Mouse (Mus musculus): ENCODE measurements at regions not wholly inside any gene's neighbourhood (a gene's known extent, or its start where the extent isn't known, plus 50 kb on each side); places are given as distances from the start of the nearest gene placed in this dataset.

DNA sequence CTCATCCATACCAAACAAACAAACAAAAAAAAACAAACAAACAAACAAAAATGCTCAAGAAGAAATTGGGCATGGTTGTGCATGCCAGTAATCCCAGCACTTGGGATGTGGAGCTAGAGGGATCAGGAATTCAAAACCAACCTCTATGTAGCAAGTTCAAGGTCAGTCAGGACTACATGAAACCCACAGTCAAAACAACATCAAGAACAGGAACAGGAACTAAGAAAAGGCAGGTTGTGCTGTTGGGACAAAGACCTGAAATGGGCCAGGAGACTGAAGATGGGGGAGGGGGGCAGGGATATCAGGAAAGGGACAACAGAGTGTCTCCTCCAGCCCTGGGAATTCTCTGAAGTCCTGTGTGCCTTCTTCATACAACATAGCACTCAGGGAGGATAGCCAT is 87.8 kb upstream of the Rbpj start:
- ATAC-seq, result no peak
- Histone ChIP-seq H3K36me3 (ENCODE audit: control insufficient read depth, insufficient read depth, low read length) (no peaks in the 10 kb centered on the region), H3K9ac (ENCODE audit: low read depth, low read length) (no peak overlapping the region), H3K4me1 (ENCODE audit: control insufficient read depth, insufficient read depth, low read length) (peaks cover 27% of the 10 kb centered on the region), H3K4me2 (ENCODE audit: low read depth, low read length) (no peak overlapping the region), H3K27ac (ENCODE audit: low read length) (no peak overlapping the region), H3K27me3 (replicated peaks; ENCODE audit: control insufficient read depth, insufficient read depth, low read length) (no peaks in the 10 kb centered on the region), H3K9me3 (ENCODE audit: control insufficient read depth, low read length) (no peaks in the 10 kb centered on the region), H3K4me3 (ENCODE audit: low read length) (no peak overlapping the region)

DNA sequence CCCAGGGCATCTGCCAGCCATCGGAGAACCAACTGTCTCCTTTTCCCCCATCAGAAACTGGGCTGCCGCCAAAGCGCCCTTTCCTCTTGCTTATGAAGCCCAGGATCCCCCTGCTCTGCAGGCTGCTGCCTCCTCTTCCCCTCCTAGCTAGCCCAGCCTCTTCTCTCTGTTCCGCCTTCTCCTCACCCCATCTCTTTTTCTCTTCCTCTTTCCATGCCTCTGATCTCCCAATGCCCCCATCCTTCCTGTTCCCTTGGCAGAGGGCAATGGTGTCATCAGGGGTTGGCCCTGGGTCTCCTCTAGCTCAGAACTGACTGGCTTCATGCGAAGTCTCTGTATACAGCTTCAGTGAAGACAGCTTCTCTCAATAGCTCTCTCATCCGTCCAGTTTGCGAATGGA is 87.4 kb upstream of the Rbpj start:
- Histone ChIP-seq H3K9me3 (ENCODE audit: control insufficient read depth, low read length) (no peaks in the 10 kb centered on the region), H3K4me3 (ENCODE audit: low read length) (no peak overlapping the region), H3K4me2 (ENCODE audit: low read depth, low read length) (no peak overlapping the region), H3K4me1 (ENCODE audit: control insufficient read depth, insufficient read depth, low read length) (peaks cover 27% of the 10 kb centered on the region), H3K27me3 (replicated peaks; ENCODE audit: control insufficient read depth, insufficient read depth, low read length) (no peaks in the 10 kb centered on the region), H3K27ac (ENCODE audit: low read length) (no peak overlapping the region), H3K36me3 (ENCODE audit: control insufficient read depth, insufficient read depth, low read length) (no peaks in the 10 kb centered on the region), H3K9ac (ENCODE audit: low read depth, low read length) (no peak overlapping the region)
- 93% methylated on average over 7 of the region's 7 CpGs for WGBS
- ATAC-seq, result no peak

DNA sequence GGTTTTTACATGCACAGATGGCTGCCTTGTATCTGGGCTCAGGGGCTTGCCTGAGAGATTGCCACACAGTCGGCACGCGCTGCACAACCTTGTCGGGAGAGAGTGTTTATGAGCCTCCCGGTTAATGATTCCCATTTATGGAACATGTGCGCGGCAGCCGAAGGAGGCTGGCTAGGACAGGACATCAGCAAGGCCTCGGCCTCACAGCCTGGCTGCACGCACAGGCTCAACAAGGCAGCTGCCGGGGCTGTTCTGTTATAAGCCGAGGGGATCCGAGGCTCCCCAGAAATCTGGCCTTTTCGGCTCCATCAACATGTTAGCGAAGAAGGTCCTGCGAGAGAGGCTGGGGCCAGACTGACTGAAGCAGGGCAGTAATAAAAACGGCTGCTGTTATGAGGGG is 86.3 kb upstream of the Rbpj start:
- Histone ChIP-seq H3K27me3 (replicated peaks; ENCODE audit: control insufficient read depth, insufficient read depth, low read length) (no peaks in the 10 kb centered on the region), H3K36me3 (ENCODE audit: control insufficient read depth, insufficient read depth, low read length) (no peaks in the 10 kb centered on the region), H3K9me3 (ENCODE audit: control insufficient read depth, low read length) (no peaks in the 10 kb centered on the region), H3K27ac (ENCODE audit: low read length) (peak overlapping the region; percentile 74), H3K4me1 (ENCODE audit: control insufficient read depth, insufficient read depth, low read length) (peaks cover 27% of the 10 kb centered on the region), H3K9ac (ENCODE audit: low read depth, low read length) (peak overlapping the region; percentile 54), H3K4me3 (ENCODE audit: low read length) (no peak overlapping the region), H3K4me2 (ENCODE audit: low read depth, low read length) (no peak overlapping the region)
- 18% methylated on average over 17 of the region's 17 CpGs for WGBS
- peak; percentile 97 for ATAC-seq

DNA sequence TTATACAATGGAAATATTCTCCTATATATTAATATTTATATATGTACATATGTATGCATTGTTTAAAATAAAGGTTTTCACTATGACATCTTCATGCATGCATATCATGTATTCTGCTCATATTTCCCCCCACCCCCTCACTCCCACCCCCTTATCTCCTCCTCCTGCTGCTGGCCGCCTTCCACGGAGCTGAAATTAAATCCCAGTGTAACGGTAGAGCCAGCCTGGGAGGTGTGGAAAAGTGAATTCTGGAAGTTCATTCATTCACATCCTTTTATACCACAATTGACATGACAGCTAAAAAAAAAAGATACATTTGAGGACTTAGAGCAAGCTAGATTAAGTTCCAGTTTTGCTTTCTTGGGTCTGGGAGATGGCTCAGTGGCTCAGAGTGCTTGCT is 85.7 kb upstream of the Rbpj start:
- no peak overlapping the region for H3K27ac ChIP-seq (ENCODE audit: low read length)
- ATAC-seq, result no peak
- 48% methylated on average over 3 of the region's 3 CpGs for WGBS

DNA sequence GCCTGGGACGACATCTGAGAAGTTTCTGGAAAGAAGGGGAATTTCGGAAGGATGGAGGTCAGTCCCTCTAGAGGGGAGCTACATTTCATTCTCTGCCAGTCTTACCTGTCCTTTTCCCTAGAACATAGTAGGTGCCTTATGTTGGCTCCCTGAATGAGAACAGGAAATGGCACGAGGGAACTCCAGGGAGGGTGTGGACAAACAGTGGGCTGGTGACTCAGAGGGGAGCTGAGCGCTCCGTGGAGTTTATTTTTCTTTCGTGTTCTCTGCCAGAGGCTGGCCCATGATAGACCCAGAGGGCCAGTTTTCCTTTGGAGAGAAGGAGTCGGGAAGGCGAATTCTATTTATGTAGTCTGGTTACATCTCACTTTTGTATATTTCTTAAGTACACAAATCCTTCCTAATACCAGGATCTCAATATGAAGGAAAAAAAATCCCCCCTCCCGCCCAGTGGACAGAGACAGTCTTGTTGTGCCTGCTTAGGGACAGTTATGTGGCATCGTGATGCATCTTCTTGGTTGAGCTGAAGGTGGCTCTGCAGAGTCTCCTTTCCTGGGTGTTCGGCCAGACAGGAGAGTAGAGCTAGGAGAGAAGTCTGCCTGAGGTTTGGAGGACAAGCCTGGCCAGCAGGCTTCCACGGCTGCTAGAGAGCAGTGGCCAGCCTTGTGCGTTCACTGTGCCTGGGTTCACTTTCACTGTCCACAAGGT is 84.3 kb upstream of the Rbpj start:
- no peak overlapping the region for H3K27ac ChIP-seq (ENCODE audit: low read length)
- no peaks in the 10 kb centered on the region for H3K36me3 ChIP-seq (ENCODE audit: control insufficient read depth, insufficient read depth, low read length)
- H3K4me2 ChIP-seq (ENCODE audit: low read depth, low read length), result no peak overlapping the region
- H3K4me1 ChIP-seq (ENCODE audit: control insufficient read depth, insufficient read depth, low read length), result peaks cover 27% of the 10 kb centered on the region
- H3K4me3 ChIP-seq (ENCODE audit: low read length), result no peak overlapping the region
- no peaks in the 10 kb centered on the region for H3K27me3 ChIP-seq (replicated peaks; ENCODE audit: control insufficient read depth, insufficient read depth, low read length)
- H3K9ac ChIP-seq (ENCODE audit: low read depth, low read length), result no peak overlapping the region
- 46% methylated on average over 13 of the region's 13 CpGs for WGBS
- ATAC-seq, result no peak
- H3K9me3 ChIP-seq (ENCODE audit: control insufficient read depth, low read length), result no peaks in the 10 kb centered on the region

More for the DNA sequence above, 85.7 kb upstream of the Rbpj start:
- Histone ChIP-seq H3K9ac (ENCODE audit: low read depth, low read length) (no peak overlapping the region), H3K4me3 (ENCODE audit: low read length) (no peak overlapping the region), H3K27me3 (replicated peaks; ENCODE audit: control insufficient read depth, insufficient read depth, low read length) (no peaks in the 10 kb centered on the region), H3K36me3 (ENCODE audit: control insufficient read depth, insufficient read depth, low read length) (no peaks in the 10 kb centered on the region), H3K9me3 (ENCODE audit: control insufficient read depth, low read length) (no peaks in the 10 kb centered on the region), H3K4me2 (ENCODE audit: low read depth, low read length) (no peak overlapping the region), H3K4me1 (ENCODE audit: control insufficient read depth, insufficient read depth, low read length) (peaks cover 27% of the 10 kb centered on the region)

DNA sequence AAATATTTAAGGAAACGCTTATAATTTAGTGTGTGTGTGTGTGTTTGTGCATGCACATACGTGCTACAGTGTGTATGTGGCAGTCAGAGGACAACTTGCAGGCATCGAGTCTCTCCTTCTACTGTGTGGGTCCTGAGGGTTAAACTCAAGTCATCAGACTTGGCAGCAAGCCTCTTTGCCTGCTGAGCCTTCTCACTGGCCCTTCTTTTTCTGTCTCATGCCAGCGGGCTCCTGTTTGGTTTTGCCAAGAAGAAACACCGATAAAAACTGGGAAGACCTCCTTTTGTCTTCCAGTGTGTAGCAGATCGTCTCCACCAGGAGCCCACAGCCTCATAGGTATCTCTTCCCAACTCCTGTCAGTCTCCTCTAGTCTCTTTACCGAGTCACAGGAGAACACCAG is 81.9 kb upstream of the Rbpj start:
- 87% methylated on average over 7 of the region's 7 CpGs for WGBS
- no peak for ATAC-seq
- no peaks in the 10 kb centered on the region for H3K36me3 ChIP-seq (ENCODE audit: control insufficient read depth, insufficient read depth, low read length)

DNA sequence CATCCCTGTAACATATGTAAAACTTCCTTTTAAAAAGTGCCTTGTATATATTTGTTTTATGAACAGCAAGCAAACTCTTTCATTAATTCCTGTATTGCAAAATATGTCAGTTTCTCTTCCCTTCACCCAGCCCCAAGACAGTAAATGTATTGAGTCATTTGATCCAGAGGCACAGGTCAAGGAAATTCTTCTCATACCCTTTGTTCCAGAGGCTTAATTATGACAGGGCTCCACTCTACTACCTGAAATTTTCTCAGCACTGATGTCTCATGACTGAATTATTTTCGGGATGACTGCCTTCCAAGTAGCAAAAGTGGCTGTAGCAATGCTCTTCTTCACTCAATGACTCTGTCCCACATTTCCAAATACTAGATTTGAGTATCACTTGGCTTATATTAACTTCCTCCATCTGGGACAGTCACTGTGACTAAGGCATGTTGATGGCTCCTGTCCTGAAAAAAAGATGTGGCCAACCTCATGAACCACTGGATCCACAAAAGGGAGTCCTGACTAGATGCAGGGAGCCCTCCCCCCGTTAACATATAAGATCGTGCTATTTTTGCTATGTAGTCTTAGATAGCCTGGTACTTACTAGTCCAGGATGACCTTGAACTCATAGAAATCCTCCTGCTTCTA is 80.3 kb upstream of the Rbpj start:
- Histone ChIP-seq H3K36me3 (ENCODE audit: control insufficient read depth, insufficient read depth, low read length) (no peaks in the 10 kb centered on the region), H3K4me1 (ENCODE audit: control insufficient read depth, insufficient read depth, low read length) (peaks cover 9% of the 10 kb centered on the region), H3K4me2 (ENCODE audit: low read depth, low read length) (no peak overlapping the region), H3K4me3 (ENCODE audit: low read length) (no peak overlapping the region), H3K9ac (ENCODE audit: low read depth, low read length) (no peak overlapping the region), H3K27me3 (replicated peaks; ENCODE audit: control insufficient read depth, insufficient read depth, low read length) (no peaks in the 10 kb centered on the region), H3K9me3 (ENCODE audit: control insufficient read depth, low read length) (no peaks in the 10 kb centered on the region), H3K27ac (ENCODE audit: low read length) (no peak overlapping the region)
- 87% methylated on average over 3 of the region's 3 CpGs for WGBS
- ATAC-seq, result no peak

More for the DNA sequence above, 81.9 kb upstream of the Rbpj start:
- Histone ChIP-seq H3K4me3 (ENCODE audit: low read length) (no peak overlapping the region), H3K27me3 (replicated peaks; ENCODE audit: control insufficient read depth, insufficient read depth, low read length) (no peaks in the 10 kb centered on the region), H3K27ac (ENCODE audit: low read length) (no peak overlapping the region), H3K9ac (ENCODE audit: low read depth, low read length) (no peak overlapping the region), H3K9me3 (ENCODE audit: control insufficient read depth, low read length) (no peaks in the 10 kb centered on the region), H3K4me1 (ENCODE audit: control insufficient read depth, insufficient read depth, low read length) (peaks cover 23% of the 10 kb centered on the region), H3K4me2 (ENCODE audit: low read depth, low read length) (no peak overlapping the region)

DNA sequence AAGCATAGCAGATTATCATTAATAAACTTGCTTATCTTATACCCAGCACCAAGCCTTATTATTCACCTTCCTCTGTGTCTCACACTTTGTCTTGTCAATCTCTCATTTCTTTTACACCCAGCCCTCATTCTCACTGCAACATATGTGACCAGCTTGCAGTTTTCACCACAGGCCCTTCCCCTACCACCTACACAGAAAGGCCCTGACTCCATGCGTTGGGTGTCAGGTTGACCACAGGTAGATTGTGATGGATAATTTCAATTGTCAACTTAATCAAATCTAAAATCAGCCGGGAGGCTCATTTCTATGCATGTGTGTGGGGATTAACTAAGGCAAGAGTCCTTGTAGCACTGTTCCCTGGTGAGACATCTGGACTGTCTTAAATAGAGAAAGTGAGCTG is 72.4 kb upstream of the Rbpj start:
- Histone ChIP-seq H3K27me3 (replicated peaks; ENCODE audit: control insufficient read depth, insufficient read depth, low read length) (no peaks in the 10 kb centered on the region), H3K4me2 (ENCODE audit: low read depth, low read length) (no peak overlapping the region), H3K4me3 (ENCODE audit: low read length) (no peak overlapping the region), H3K36me3 (ENCODE audit: control insufficient read depth, insufficient read depth, low read length) (no peaks in the 10 kb centered on the region), H3K27ac (ENCODE audit: low read length) (no peak overlapping the region), H3K9me3 (ENCODE audit: control insufficient read depth, low read length) (no peaks in the 10 kb centered on the region), H3K4me1 (ENCODE audit: control insufficient read depth, insufficient read depth, low read length) (no peaks in the 10 kb centered on the region), H3K9ac (ENCODE audit: low read depth, low read length) (no peak overlapping the region)
- no peak for ATAC-seq
- WGBS, result 83% methylated on average over 2 of the region's 2 CpGs

DNA sequence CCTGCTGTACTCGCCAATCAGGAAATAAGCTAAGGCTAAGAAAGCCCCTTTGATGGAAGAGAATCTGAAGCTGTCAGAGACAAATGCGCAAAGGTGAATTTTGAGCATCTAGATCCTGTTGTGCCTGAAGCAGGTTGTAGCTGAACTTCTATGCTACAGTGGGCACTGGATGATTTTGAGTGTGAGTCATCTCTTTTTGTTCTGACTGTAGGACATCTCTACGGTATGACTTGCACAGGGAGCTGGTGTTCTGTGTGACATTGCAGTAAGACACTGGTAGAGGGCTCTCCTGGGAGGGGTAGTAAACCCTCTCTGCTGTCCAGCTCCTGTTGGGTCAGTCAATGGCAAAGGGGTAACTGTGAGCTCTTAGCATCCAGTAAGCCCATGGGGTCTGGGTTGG is 71.4 kb upstream of the Rbpj start:
- ATAC-seq, result no peak
- WGBS, result 91% methylated on average over 3 of the region's 3 CpGs
- Histone ChIP-seq H3K36me3 (ENCODE audit: control insufficient read depth, insufficient read depth, low read length) (no peaks in the 10 kb centered on the region), H3K9ac (ENCODE audit: low read depth, low read length) (no peak overlapping the region), H3K9me3 (ENCODE audit: control insufficient read depth, low read length) (no peaks in the 10 kb centered on the region), H3K4me1 (ENCODE audit: control insufficient read depth, insufficient read depth, low read length) (no peaks in the 10 kb centered on the region), H3K27ac (ENCODE audit: low read length) (no peak overlapping the region), H3K4me2 (ENCODE audit: low read depth, low read length) (no peak overlapping the region), H3K4me3 (ENCODE audit: low read length) (no peak overlapping the region), H3K27me3 (replicated peaks; ENCODE audit: control insufficient read depth, insufficient read depth, low read length) (no peaks in the 10 kb centered on the region)
